Mouse (Mus musculus) heart, embryonic 14.5 days (tissue): ENCODE data around the gene Lpin1. TPM values are rescaled to one million over a fixed set of nuclear protein-coding genes. Genes with fewer than 3 reads are reported as not detected.

Source experiments
- ATAC-seq: fragments of 200-750 bp; cut with Nextera tagmentation; 2 replicates; pipeline ENCODE4 v1.8.0; 2017; ENCODE audit warnings: low read depth, moderate TSS enrichment; ENCODE audit not compliant: insufficient number of reproducible peaks, insufficient read depth, low FRiP score
- H3K27ac ChIP-seq, 2 experiments: fragments of 200-500 bp in 1 of 2; fragments of 300-500 bp in 1 of 2; sonication (generic) in 1 of 2; replicated peaks in 1 of 2; 2 replicates each; pipeline ENCODE4 v1.5.1; 2012 to 2014; ENCODE audit warnings: low read depth in 2 of 2, low read length in 2 of 2, control low read depth in 1 of 2, mild to moderate bottlenecking in 1 of 2, mixed read lengths in 1 of 2; ENCODE audit not compliant: control insufficient read depth in 1 of 2, insufficient read depth in 1 of 2
- H3K27me3 ChIP-seq: fragments of 300-500 bp; sonication (generic); 2 replicates; pipeline ENCODE4 v1.6.1; 2014; ENCODE audit warnings: mild to moderate bottlenecking, low read length, control low read depth; ENCODE audit not compliant: control insufficient read depth, insufficient read depth
- H3K36me3 ChIP-seq: fragments of 300-500 bp; sonication (generic); 2 replicates; pipeline ENCODE4 v1.6.1; 2014; ENCODE audit warnings: mild to moderate bottlenecking, control low read depth, low read length, mixed read lengths; ENCODE audit not compliant: control insufficient read depth, insufficient read depth
- H3K4me1 ChIP-seq, 2 experiments: fragments of 200-500 bp in 1 of 2; fragments of 300-500 bp in 1 of 2; sonication (generic) in 1 of 2; 2 replicates each; pipeline ENCODE4 v1.6.1; 2012 to 2014; ENCODE audit warnings: low read length in 2 of 2, control low read depth in 1 of 2, mixed read lengths in 1 of 2; ENCODE audit not compliant: control insufficient read depth in 2 of 2, insufficient read depth in 2 of 2
- H3K4me2 ChIP-seq: fragments of 300-500 bp; sonication (generic); 2 replicates; pipeline ENCODE4 v1.6.1; 2014; ENCODE audit warnings: mild to moderate bottlenecking, low read length
- H3K4me3 ChIP-seq, 2 experiments: fragments of 200-500 bp in 1 of 2; fragments of 300-500 bp in 1 of 2; sonication (generic) in 1 of 2; 2 replicates each; pipeline ENCODE4 v1.5.1; 2012 to 2014; ENCODE audit warnings: low read length in 2 of 2, mild to moderate bottlenecking in 2 of 2, control low read depth in 1 of 2, low read depth in 1 of 2, moderate library complexity in 1 of 2; ENCODE audit not compliant: control insufficient read depth in 1 of 2, insufficient read depth in 1 of 2
- H3K9ac ChIP-seq: fragments of 300-500 bp; sonication (generic); 2 replicates; pipeline ENCODE4 v1.6.1; 2014; ENCODE audit warnings: mild to moderate bottlenecking, low read length
- H3K9me3 ChIP-seq: fragments of 300-500 bp; sonication (generic); 2 replicates; pipeline ENCODE4 v1.6.1; 2016; ENCODE audit warnings: low read length, control low read depth; ENCODE audit not compliant: control insufficient read depth
- WGBS: fragments of 180-500 bp; shearing (Covaris S2); extraction: QIAGEN DNeasy Blood & Tissue Kit; methylation state at CpG from one replicate; pipeline ENCODE4 v1.1.7; 2014; 5-methylcytosine and 5-hydroxymethylcytosine counted together
- polyA plus RNA-seq: library from polyadenylated mRNA; unstranded; fragments of >200 nt; fragmentation: Nextera tagmentation; extraction: Ambion mirVana; gene quantifications from 2 replicates; pipeline ENCODE4 v1.2.1, GENCODE M21; 2014

Gene Lpin1
- 7.4 and 7.9 TPM in 2 replicates for polyA plus RNA-seq

DNA sequence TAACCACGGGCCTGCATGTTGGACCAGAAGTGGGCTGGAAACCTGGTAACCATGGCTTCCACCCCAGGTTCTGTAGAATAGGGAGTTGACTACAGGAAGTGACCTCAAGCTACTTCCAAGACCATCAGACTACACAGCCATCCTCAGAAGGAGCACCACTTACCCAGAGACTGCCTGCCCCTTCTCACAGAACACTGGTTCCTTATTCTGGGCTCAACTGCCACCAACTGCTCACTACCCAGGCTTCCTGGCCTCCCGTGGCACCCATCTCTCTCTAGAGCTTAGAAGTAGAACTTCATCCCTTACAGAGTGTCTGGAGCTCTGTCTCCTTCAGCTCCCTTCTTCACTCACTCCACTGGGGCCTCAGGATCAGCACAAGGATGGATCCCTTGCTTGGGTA lies at the start of gene Lpin1:
Gene Lpin1 (minus strand): TSS at position 31 of the 400 bp plus-strand sequence.
- H3K4me3 ChIP-seq: no peak within 1 kb of the TSS

GRCm38 (mm10) chr12:16656906-16657875 lies 46.4 kb upstream of the Lpin1 start:
- no peak overlapping the region for H3K4me2 ChIP-seq
- no peak for ATAC-seq
- 62% methylated on average over 5 of the region's 5 CpGs for WGBS

More for the DNA sequence above, at the start of gene Lpin1:
- Histone ChIP-seq H3K9me3 (0 out of 2 replicates have a peak, but pooled peaks cover 8% of the 10 kb centered on the region), H3K36me3 (no peaks in the 10 kb centered on the region), H3K4me2 (no peak within 1 kb of the TSS), H3K4me1 (peaks cover 0 to 2% of the 10 kb centered on the region in 2 experiments; a peak in 1 of 4 replicates), H3K27me3 (no peaks in the 10 kb centered on the region), H3K9ac (no peak within 1 kb of the TSS), H3K27ac (no peak within 1 kb of the TSS)
- no peak for ATAC-seq
- 64% methylated on average over 2 of the region's 2 CpGs for WGBS

GRCm38 (mm10) chr12:16655604-16656003 lies 44.8 kb upstream of the Lpin1 start:
- H3K9me3 ChIP-seq: no peaks in the 10 kb centered on the region
- no peak overlapping the region for H3K27ac ChIP-seq
- no peak overlapping the region for H3K4me3 ChIP-seq
- no peaks in the 10 kb centered on the region for H3K36me3 ChIP-seq
- 74% methylated on average over 4 of the region's 4 CpGs for WGBS
- no peak for ATAC-seq
- H3K4me1 ChIP-seq: peaks cover 0 to 2% of the 10 kb centered on the region in 2 experiments; a peak in 1 of 4 replicates
- H3K27me3 ChIP-seq: peaks cover 31% of the 10 kb centered on the region
- no peak overlapping the region for H3K4me2 ChIP-seq
- H3K9ac ChIP-seq: no peak overlapping the region

More at GRCm38 (mm10) chr12:16656906-16657875, 46.4 kb upstream of the Lpin1 start:
- no peak overlapping the region for H3K4me3 ChIP-seq
- peaks cover 31% of the 10 kb centered on the region for H3K27me3 ChIP-seq
- no peaks in the 10 kb centered on the region for H3K36me3 ChIP-seq
- no peaks in the 10 kb centered on the region for H3K4me1 ChIP-seq
- H3K9me3 ChIP-seq: no peaks in the 10 kb centered on the region
- H3K9ac ChIP-seq: no peak overlapping the region
- no peak overlapping the region for H3K27ac ChIP-seq

DNA sequence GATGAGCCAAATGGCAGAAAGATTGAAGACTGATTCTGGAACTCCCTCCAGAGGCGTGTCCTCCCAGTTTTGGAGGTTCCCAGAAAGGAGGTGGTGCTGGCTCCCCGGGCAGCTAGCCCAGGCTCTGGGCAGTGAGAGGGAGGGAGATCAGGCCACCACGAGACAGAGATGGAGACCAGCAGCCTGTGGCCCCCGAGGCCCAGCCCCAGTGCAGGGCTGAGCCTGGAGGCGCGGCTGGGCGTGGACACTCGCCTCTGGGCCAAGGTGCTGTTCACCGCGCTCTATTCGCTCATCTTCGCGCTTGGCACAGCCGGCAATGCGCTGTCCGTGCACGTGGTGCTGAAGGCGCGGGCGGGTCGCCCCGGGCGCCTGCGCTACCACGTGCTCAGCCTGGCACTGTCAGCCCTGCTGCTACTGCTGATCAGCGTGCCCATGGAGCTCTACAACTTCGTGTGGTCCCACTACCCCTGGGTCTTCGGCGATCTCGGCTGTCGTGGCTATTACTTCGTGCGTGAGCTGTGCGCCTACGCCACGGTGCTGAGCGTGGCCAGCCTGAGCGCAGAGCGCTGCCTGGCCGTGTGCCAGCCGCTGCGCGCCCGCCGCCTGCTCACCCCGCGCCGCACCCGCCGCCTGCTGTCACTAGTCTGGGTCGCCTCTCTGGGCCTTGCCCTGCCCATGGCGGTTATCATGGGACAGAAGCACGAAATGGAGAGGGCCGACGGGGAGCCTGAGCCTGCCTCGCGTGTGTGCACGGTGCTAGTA lies 42.7 kb upstream of the Lpin1 start, which contains the start of gene Ntsr2:
Gene Ntsr2 (plus strand): TSS at position 51 of the 762 bp plus-strand sequence.
- no peak within 1 kb of the TSS for H3K9ac ChIP-seq
- ATAC-seq: peak; percentile 45; the same call in 1 of the 2 replicates
- H3K27ac ChIP-seq: no peak within 1 kb of the TSS
- H3K9me3 ChIP-seq: no peaks in the 10 kb centered on the region
- peaks cover 8 to 13% of the 10 kb centered on the region in 2 experiments for H3K4me1 ChIP-seq
- WGBS: 4% methylated on average over 58 of the region's 58 CpGs
- peaks cover 31% of the 10 kb centered on the region for H3K27me3 ChIP-seq
- peak within 1 kb of the TSS; percentile 67 for H3K4me2 ChIP-seq
- H3K36me3 ChIP-seq: no peaks in the 10 kb centered on the region
- peak within 1 kb of the TSS; percentile 19 to 30 for H3K4me3 ChIP-seq

DNA sequence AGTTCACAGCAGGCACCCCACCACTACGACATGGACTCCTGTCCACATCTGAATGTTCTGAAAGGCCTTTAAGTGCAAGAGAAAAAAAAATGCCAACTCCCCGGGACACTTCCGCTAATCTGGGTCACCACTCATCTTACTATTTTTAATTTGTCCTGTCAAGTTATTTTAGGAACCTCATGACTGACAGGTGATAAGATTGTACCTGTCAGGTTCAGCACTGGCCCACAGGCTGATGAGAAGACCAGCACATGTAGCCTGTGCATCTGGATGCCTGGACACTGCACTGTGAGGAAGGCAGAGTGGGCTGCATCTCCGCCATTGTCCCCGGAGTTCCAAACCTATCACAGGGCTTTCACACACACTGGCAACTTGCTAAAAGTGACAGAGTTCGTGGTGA lies 39.1 kb upstream of the Lpin1 start:
- H3K9me3 ChIP-seq: no peaks in the 10 kb centered on the region
- H3K36me3 ChIP-seq: no peaks in the 10 kb centered on the region
- WGBS: 20% methylated on average over 6 of the region's 6 CpGs
- ATAC-seq: peak; percentile 42; the same call in 1 of the 2 replicates
- H3K4me1 ChIP-seq: peaks cover 8 to 13% of the 10 kb centered on the region in 2 experiments
- no peak overlapping the region for H3K4me3 ChIP-seq
- peak overlapping the region; percentile 65 to 68 for H3K27ac ChIP-seq
- no peak overlapping the region for H3K9ac ChIP-seq
- peaks cover 21% of the 10 kb centered on the region for H3K27me3 ChIP-seq
- peak overlapping the region; percentile 3; the same call in 1 of the 2 replicates for H3K4me2 ChIP-seq

DNA sequence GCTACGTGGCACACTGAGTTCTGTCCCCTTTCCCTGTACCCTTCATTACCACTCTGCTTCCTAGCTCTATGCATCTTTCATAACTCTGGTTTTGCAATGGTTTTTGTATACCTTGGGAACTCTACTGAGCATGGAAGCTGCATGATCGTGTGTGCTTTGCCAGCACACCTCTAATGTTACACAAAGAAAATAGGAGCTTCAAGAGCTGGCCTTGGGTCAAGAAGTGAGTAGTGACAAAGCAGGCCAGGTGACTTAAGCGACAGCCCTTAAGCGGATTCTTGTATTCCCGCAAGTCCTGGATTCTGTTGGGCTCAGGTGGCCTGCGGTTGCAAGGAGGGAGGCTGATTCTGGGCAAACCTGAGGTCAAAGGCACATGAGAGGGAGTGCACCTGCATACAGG lies 37.5 kb upstream of the Lpin1 start:
- Histone ChIP-seq H3K4me2 (no peak overlapping the region), H3K9ac (no peak overlapping the region), H3K4me3 (no peak overlapping the region), H3K4me1 (peaks cover 21 to 22% of the 10 kb centered on the region in 2 experiments), H3K36me3 (no peaks in the 10 kb centered on the region), H3K27ac (no peak overlapping the region), H3K9me3 (no peaks in the 10 kb centered on the region), H3K27me3 (peaks cover 7% of the 10 kb centered on the region)
- ATAC-seq: no peak
- 86% methylated on average over 6 of the region's 6 CpGs for WGBS

- no peak for ATAC-seq
- H3K4me1 ChIP-seq: peaks cover 22% of the 10 kb centered on the region in 2 experiments
- no peaks in the 10 kb centered on the region for H3K9me3 ChIP-seq
- WGBS: 40% methylated on average over 9 of the region's 9 CpGs
- H3K36me3 ChIP-seq: no peaks in the 10 kb centered on the region
- H3K9ac ChIP-seq: no peak overlapping the region
- H3K4me2 ChIP-seq: no peak overlapping the region
- H3K4me3 ChIP-seq: no peak overlapping the region
- H3K27ac ChIP-seq: no peak overlapping the region
- no peaks in the 10 kb centered on the region for H3K27me3 ChIP-seq
Observed at GRCm38 (mm10) chr12:16646780-16647409, 36.1 kb upstream of the Lpin1 start.
